Mouse (Mus musculus): ENCODE results near the gene Klc1. TPM values are rescaled to one million over a fixed set of nuclear protein-coding genes. Genes with fewer than 3 reads are reported as not detected.
A peak's percentile ranks its signal among the peaks of the same experiment; 100 is the strongest.

Klc1 gene
- total RNA-seq, 2 experiments from 2014 or later = 36.3 to 72.7 TPM

GRCm38 (mm10) chr12:111743419-111743818, 15.2 kb upstream of the Klc1 start:
- ATAC-seq (ENCODE audit: poor library complexity, severe bottlenecking) = no peak

GRCm38 (mm10) chr12:111743981-111744423, 14.6 kb upstream of the Klc1 start:
- peak; percentile 83 for ATAC-seq (ENCODE audit: poor library complexity, severe bottlenecking)

GRCm38 (mm10) chr12:111745274-111745673, 13.4 kb upstream of the Klc1 start:
- no peak for ATAC-seq (ENCODE audit: poor library complexity, severe bottlenecking)

- ATAC-seq (ENCODE audit: poor library complexity, severe bottlenecking) = peak; percentile 48
These were observed 12.6 kb upstream of the Klc1 start for GRCm38 (mm10) chr12:111746091-111746490.

- ATAC-seq (ENCODE audit: poor library complexity, severe bottlenecking) = no peak
These were observed 11.2 kb upstream of the Klc1 start for GRCm38 (mm10) chr12:111747421-111747820.

GRCm38 (mm10) chr12:111750739-111751138, 7.9 kb upstream of the Klc1 start:
- ATAC-seq (ENCODE audit: poor library complexity, severe bottlenecking) = no peak

DNA sequence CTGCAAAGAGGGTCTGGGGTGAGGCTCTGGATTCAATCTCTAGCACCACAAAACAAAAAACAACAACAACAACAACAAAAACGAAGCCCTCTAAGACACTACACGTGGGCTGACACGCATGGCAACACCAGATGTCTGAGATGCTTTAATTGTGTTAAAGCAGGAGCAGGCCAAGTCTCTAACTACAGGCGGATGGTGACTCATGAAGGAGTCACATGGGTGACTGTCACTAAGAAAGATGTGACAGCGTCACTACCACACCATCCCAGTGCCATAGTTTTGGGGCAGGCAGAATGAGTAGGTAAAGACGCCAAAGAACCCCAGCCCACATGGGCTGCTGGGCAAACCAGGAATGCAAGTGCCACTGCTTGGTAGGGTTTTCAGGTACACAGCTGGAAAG, 6.2 kb upstream of the Klc1 start:
- ATAC-seq (ENCODE audit: poor library complexity, severe bottlenecking) = no peak

DNA sequence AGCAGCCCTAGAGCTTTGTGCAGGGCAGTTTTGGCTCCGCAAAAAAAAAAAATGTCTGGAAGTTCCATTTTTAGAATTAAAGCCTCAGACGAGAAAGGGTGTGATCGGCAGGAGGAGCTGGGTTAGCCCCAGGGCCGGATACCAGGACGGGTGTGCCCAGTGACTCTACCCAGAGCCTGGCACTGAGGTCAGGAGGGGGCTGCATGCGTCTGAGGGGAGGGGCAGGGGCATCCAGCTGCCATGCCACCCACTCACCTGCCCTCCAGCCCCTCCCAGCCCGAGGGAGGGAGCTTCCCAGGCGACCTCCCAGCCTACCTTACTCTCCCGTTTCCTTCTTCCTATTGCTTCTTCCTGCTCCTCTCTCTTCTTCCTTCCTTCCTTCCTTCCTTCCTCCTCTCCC, 5.3 kb upstream of the Klc1 start:
- no peak for ATAC-seq (ENCODE audit: poor library complexity, severe bottlenecking)

GRCm38 (mm10) chr12:111754710-111755109, 3.9 kb upstream of the Klc1 start:
- ATAC-seq (ENCODE audit: poor library complexity, severe bottlenecking) = no peak

- no peak for ATAC-seq (ENCODE audit: poor library complexity, severe bottlenecking)
These were observed 3.4 kb upstream of the Klc1 start for GRCm38 (mm10) chr12:111755231-111755630.

GRCm38 (mm10) chr12:111756082-111756697, 2.5 kb upstream of the Klc1 start:
- no peak for ATAC-seq (ENCODE audit: poor library complexity, severe bottlenecking)

GRCm38 (mm10) chr12:111756698-111757082, 2.0 kb upstream of the Klc1 start:
- no peak for ATAC-seq (ENCODE audit: poor library complexity, severe bottlenecking)

DNA sequence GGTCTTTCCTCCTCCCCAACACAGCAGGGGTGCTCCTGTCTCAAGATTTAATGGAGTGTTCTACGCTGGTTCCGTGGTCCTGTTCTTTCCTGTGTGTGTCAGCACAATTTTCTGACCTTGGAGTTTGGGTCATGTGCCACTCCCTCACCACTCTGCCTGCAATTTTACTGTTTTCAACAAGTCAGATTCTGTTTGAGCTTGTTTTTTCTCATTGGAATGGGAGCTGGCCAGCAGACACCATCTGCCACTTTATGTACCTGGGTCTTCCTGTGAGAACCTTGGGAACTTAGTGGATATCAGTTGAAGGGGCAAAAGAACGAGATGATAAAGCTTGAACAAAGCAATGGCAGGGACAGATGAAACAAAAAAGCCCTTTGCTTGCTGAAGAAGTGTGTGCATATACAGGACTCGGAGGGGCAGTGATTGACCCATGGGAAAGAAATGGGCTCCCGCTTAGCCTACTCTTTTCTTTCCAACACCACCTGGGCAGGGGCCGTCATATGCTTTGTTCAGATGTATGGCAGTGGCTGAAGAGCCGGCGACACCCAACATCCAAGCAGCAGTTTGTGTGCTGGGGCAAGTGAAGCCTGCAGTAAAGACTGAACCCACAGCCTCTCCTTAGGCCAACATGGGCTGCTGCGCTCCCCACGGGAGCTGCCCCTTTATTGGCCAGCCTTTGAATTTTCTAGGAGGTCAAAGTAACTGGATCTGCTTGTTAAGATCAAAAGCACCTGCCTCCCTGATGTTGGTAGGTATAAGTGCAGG, 906 bp upstream of the Klc1 start:
- ATAC-seq (ENCODE audit: poor library complexity, severe bottlenecking) = no peak

- ATAC-seq (ENCODE audit: poor library complexity, severe bottlenecking) = peak; percentile 26
These were observed 770 bp downstream of the Klc1 start for GRCm38 (mm10) chr12:111759176-111760061.

GRCm38 (mm10) chr12:111760306-111760908, 1.8 kb downstream of the Klc1 start:
- ATAC-seq (ENCODE audit: poor library complexity, severe bottlenecking) = peak; percentile 31; the same call in 1 of the 2 replicates

DNA sequence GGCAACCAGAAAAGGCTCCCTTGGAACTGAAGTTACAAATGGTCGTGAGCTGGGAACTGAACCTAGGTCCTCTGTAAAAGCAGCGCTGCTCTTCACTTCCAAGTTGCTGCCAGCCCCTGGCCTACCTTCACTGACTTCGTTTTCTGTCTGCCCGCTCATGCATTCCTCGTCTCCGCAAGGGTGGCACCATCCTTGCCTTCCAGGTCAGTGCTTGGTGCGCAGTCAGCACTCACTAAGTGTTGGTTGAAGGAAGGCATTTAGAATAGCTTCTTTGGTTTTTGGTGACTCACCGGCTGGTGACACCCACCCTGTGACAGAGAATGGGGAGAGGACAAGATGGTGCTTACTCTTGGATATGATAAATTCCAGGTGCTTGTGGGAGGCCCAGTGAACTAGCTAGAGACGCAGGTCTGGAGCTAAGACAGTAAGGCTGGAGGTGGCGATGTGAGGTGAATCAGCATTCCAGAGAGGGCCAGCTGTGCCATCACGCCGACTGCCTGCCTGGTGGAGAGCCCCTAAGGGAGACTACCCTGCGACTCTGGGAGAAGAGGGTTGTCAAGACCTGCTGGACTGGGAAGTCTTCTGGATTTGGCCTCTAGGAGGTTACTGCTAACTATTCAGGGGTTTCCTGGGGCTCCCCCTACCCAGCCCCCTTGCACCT, 4.1 kb downstream of the Klc1 start:
- no peak for ATAC-seq (ENCODE audit: poor library complexity, severe bottlenecking)

GRCm38 (mm10) chr12:111766313-111767236, 7.9 kb downstream of the Klc1 start:
- no peak for ATAC-seq (ENCODE audit: poor library complexity, severe bottlenecking)

DNA sequence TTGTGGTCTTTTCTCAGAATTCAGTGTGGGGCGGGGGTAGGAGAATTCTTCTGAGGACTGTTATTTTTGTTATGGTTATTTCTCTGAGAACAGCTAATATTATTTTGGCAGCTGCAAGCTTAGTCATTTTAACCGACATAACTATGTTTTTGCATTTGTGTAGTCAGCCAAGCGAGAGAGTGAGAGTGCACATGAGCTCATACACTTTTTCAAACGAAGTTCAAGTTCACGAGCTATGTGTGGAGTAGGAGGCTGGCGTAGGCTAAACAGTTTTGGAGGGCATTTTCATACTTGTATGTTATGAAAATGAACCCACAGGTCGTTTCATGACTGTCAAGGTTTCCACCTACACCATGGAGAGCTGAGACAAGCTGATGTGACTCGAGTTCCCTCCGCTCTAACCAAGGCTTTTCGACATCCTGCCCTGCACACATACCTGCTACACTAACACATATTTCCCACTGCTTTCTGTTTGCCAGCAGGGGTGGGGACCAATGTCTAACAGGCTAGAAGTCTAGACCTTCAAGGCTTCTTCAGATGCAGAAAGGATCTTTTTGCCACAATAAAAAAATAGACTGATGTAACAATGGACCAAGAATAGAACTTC, 9.8 kb downstream of the Klc1 start:
- no peak for ATAC-seq (ENCODE audit: poor library complexity, severe bottlenecking)

- no peak for ATAC-seq (ENCODE audit: poor library complexity, severe bottlenecking)
These were observed 10.7 kb downstream of the Klc1 start for GRCm38 (mm10) chr12:111769306-111769705.

Measured in megakaryocyte, adult 5-6 weeks (primary cell).